8 mouse cellular contexts compared by ENCODE assay signal in the genomic region with DNA sequence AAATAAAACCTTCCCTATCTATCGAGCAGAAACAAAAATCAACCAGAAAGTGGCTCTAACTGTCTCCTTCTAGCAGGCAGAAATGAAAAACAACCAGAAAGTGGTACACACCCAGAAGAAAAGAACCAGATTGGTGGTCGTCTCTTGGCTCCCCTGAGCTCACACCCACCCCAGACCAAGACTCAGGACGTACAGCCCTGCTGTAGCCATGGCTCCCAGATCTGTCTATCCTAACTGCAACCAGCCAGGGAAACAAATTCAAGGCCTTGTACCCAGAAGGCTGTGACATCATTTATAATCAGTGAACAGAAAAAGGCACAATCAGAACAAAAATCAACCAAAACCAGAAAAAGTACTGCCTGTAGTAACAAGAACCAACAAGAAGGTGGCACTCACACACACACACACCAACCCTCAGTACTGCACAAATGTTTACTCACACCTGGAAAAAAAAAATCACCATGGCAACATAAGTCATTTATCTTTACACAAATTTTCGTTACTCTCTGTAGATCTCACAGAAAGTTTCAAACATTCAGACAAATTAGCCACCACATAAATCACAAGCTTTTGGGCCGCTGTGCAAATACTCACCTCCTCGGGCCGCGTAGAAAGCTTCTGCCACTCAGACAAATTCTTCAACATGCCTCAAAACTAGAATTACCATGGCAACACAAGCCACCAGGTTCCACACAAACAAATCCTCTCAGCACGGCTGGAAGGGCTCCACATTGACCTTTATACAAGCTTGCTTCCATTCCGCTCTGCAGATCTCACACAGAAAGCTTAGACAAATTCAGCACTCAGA.
DNase-seq lines count a peak whose midpoint lies in the region; ATAC-seq lines count a peak whose summit lies in the region.
"Had no signal": no experiment of that assay in that cellular context is flagged by ENCODE, and none has a peak within 500 bp of the region (broad histone marks: within the 10 kb centered on the region; RNA-seq: fewer than 3 reads in every experiment).

No protein-coding gene starts in this region.

- no peak for ATAC-seq in midbrain, embryonic 14.5 days (ENCODE audit: low FRiP score, low TSS enrichment)

- H3K4me1 ChIP-seq in midbrain, embryonic 14.5 days (ENCODE audit: control insufficient read depth, insufficient read depth, low read length), result peaks cover 12% of the 10 kb centered on the region; the same call in 1 of the 2 replicates

- 28% methylated on average over 10 of the region's 10 CpGs for WGBS in midbrain, embryonic 14.5 days

- no peak overlapping the region for H3K9ac ChIP-seq in midbrain, embryonic 14.5 days (replicated peaks; ENCODE audit: low read length)

- peak overlapping the region; percentile 30 for H3K4me2 ChIP-seq in midbrain, embryonic 14.5 days (ENCODE audit: low read length)

- no peak overlapping the region; the same call in 1 of the 2 replicates for H3K27ac ChIP-seq in midbrain, embryonic 14.5 days (replicated peaks; ENCODE audit: low read depth, low read length)

- H3K36me3 ChIP-seq in midbrain, embryonic 14.5 days (ENCODE audit: control insufficient read depth, insufficient read depth, low read length), result no peaks in the 10 kb centered on the region

- H3K27me3 ChIP-seq in midbrain, embryonic 14.5 days (ENCODE audit: control insufficient read depth, insufficient read depth, low read length), result no peaks in the 10 kb centered on the region

- H3K4me3 ChIP-seq in midbrain, embryonic 14.5 days (replicated peaks; ENCODE audit: low read depth, low read length), result no peak overlapping the region
- H3K4me3 ChIP-seq: erythroblast, embryonic 14.5 days had no signal

- DNase-seq in right cerebral cortex, postnatal 10 days (ENCODE audit: low spot score in 2 of 2), result peak; percentile 29 to 45
- no peak for DNase-seq in right cerebral cortex, postnatal 14 days
- DNase-seq in embryo, embryonic 11.5 days (ENCODE audit: low read depth, low spot score), result peak; percentile 27
- DNase-seq in hindlimb bud, embryonic 11.5 days (ENCODE audit: extremely low spot score, low read depth, low spot score), result peak; percentile 52
- DNase-seq in midbrain, embryonic 14.5 days, result peak; percentile 74
- no peak for DNase-seq in testis, postnatal 10 days (ENCODE audit: low spot score)
- DNase-seq in c-Kit-positive CD71-positive TER-119-positive erythroid progenitor cells, embryonic 14.5 days (ENCODE audit: low spot score), result no peak

- H3K9me3 ChIP-seq in midbrain, embryonic 14.5 days (ENCODE audit: control insufficient read depth, low read length), result no peaks in the 10 kb centered on the region

Comparison
In these comparisons a context has a peak if more than half of its experiments do, and no peak if none do; other contexts are left out.
1. DNase-seq: peak in right cerebral cortex, postnatal 10 days (2 of 2), embryo, embryonic 11.5 days (single experiment), hindlimb bud, embryonic 11.5 days (single experiment) and midbrain, embryonic 14.5 days (single experiment); none in right cerebral cortex, postnatal 14 days (single experiment), testis, postnatal 10 days (single experiment) and c-Kit-positive CD71-positive TER-119-positive erythroid progenitor cells, embryonic 14.5 days (single experiment).